Mouse (Mus musculus) forebrain, embryonic 14.5 days (tissue): Measurements from ENCODE around the gene Gm6502. TPM values are rescaled to one million over a fixed set of nuclear protein-coding genes. Genes with fewer than 3 reads are reported as not detected.
"Not testable (repeated sequence)": the region's sequence is repeated elsewhere in the genome, so short reads cannot be mapped to it uniquely, and the experiment has no call there.

ENCODE experiments used
- ATAC-seq: fragments of 200-750 bp; cut with Nextera tagmentation; 2 replicates; pipeline ENCODE4 v1.8.0; 2017; ENCODE audit warnings: mild to moderate bottlenecking, moderate library complexity
- DNase-seq: peaks from one replicate; pipeline ENCODE4 v3.0.0-alpha.2; 2015; ENCODE audit warnings: low spot score
- H3K27ac ChIP-seq: fragments of 300-500 bp; sonication (generic); 2 replicates; pipeline ENCODE4 v1.5.1; 2014; ENCODE audit warnings: low read depth, mild to moderate bottlenecking, control low read depth, low read length, moderate library complexity
- H3K27me3 ChIP-seq: fragments of 300-500 bp; sonication (generic); replicated peaks from 2 replicates; pipeline ENCODE4 v1.6.1; 2014; ENCODE audit warnings: low read length, control low read depth, mixed read lengths; ENCODE audit not compliant: control insufficient read depth, insufficient read depth
- H3K36me3 ChIP-seq: fragments of 300-500 bp; sonication (generic); 2 replicates; pipeline ENCODE4 v1.6.1; 2014; ENCODE audit warnings: low read length, control low read depth; ENCODE audit not compliant: control insufficient read depth, insufficient read depth
- H3K4me1 ChIP-seq: fragments of 300-500 bp; sonication (generic); 2 replicates; pipeline ENCODE4 v1.6.1; 2014; ENCODE audit warnings: antibody characterized with exemption, low read length, control low read depth; ENCODE audit not compliant: control insufficient read depth, insufficient read depth
- H3K4me2 ChIP-seq: fragments of 300-500 bp; sonication (generic); 2 replicates; pipeline ENCODE4 v1.6.1; 2014; ENCODE audit warnings: mild to moderate bottlenecking, control low read depth, low read length
- H3K4me3 ChIP-seq: fragments of 300-500 bp; sonication (generic); 2 replicates; pipeline ENCODE4 v1.5.1; 2014; ENCODE audit warnings: low read depth, low read length, control low read depth
- H3K9ac ChIP-seq: fragments of 300-500 bp; sonication (generic); 2 replicates; pipeline ENCODE4 v1.6.1; 2014; ENCODE audit warnings: mild to moderate bottlenecking, low read length, control low read depth, moderate library complexity
- H3K9me3 ChIP-seq: fragments of 300-500 bp; sonication (generic); replicated peaks from 2 replicates; pipeline ENCODE4 v1.6.1; 2016; ENCODE audit warnings: low read length, control low read depth, mixed read lengths; ENCODE audit not compliant: control insufficient read depth
- WGBS: fragments of 180-500 bp; shearing (Covaris S2); extraction: QIAGEN DNeasy Blood & Tissue Kit; methylation state at CpG from one replicate; pipeline ENCODE4 v1.1.7; 2014; 5-methylcytosine and 5-hydroxymethylcytosine counted together
- polyA plus RNA-seq: library from polyadenylated mRNA; unstranded; fragments of >200 nt; fragmentation: Nextera tagmentation; extraction: Ambion mirVana; gene quantifications from 2 replicates; pipeline ENCODE4 v1.2.1, GENCODE M21; 2014

The Gm6502 gene
- polyA plus RNA-seq = not detected in 2 replicates

DNA sequence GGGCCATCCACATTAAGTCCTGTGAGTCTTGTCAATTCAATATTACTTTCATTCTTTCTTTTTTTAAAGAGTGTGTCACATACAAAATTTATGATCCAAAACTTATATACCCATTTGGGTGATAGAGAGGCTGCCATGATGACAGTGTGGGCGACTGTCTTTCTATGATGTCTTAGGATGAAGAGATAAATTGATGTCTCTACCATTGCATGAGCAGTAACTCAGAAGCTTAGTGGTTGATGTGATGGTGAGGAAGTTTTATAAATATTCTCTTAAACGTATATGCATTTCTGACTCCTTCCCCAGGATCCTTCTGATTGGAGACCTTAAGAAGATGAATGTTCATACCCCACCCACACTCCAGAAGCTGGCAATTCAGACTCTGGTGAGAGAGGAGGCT, at the start of gene Gm6502:
Gm6502 (plus strand) TSS at position 301 of the 400 bp plus-strand sequence.
- H3K27ac ChIP-seq, ATAC-seq, H3K4me1 ChIP-seq, H3K9ac ChIP-seq, H3K4me3 ChIP-seq, H3K36me3 ChIP-seq, H3K9me3 ChIP-seq, H3K27me3 ChIP-seq, H3K4me2 ChIP-seq, DNase-seq: not testable (repeated sequence)
- WGBS = no CpG with 5 or more reads among the region's 2 CpGs

DNA sequence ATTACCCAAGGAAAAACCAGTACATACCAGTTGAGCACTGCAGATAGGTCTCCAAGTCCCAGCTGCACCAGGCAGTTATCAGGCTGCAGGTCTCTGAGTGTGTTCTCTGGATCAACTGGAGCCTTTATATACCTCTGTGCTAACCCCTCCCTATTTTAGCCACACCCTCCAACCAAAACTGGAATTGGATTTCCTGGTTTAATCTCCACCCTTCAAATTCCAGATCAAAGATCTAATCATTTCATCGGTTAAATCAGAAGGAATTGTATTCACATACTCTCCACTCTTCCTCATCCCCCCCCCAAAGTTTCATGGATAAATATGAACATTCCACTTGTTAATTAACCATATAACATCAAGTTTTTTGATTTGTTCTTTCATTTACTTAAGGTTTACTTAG, 7.5 kb upstream of the Gm6502 start, which contains the start of gene A430089I19Rik:
A430089I19Rik (minus strand) TSS at position 101 of the 400 bp plus-strand sequence.
- H3K4me1 ChIP-seq, DNase-seq, H3K9me3 ChIP-seq, H3K9ac ChIP-seq, H3K4me3 ChIP-seq, H3K27ac ChIP-seq, H3K4me2 ChIP-seq, H3K36me3 ChIP-seq, H3K27me3 ChIP-seq, ATAC-seq: not testable (repeated sequence)
- WGBS = 93% methylated on average over 1 of the region's 1 CpGs

DNA sequence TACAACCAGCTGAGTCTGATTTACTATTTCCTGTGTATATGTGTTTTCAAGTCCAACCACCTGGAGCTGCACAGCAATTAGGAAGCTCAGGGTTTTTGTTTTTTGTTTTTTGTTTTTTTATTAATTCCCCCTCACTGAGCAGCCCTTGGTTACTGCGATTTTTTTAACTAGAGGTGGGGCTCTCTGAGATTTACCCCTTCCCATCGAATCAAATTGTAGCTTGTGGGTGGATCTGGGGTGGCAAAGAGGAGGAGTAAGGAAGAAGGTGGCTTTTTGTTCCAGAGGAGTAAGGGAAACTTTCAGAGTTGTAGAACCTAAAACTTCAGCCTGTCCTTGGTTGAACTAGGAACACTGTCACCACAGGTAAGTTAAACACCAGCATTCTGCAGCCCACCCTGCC, 25.2 kb downstream of the Gm6502 start, which contains the start of gene AA792892:
AA792892 (plus strand) TSS at position 301 of the 400 bp plus-strand sequence.
- H3K36me3 ChIP-seq, H3K9ac ChIP-seq, H3K27me3 ChIP-seq, H3K4me1 ChIP-seq, H3K9me3 ChIP-seq, DNase-seq, ATAC-seq, H3K27ac ChIP-seq, H3K4me2 ChIP-seq, H3K4me3 ChIP-seq: not testable (repeated sequence)
- no CpG with 5 or more reads among the region's 2 CpGs for WGBS

Other genes starting within 250 kb of the Gm6502 start
- not detected in 2 replicates for gene BC061212, start 243.9 kb upstream of the Gm6502 start, polyA plus RNA-seq
- gene Gm6351, start 238.1 kb upstream of the Gm6502 start, polyA plus RNA-seq = not detected in 2 replicates
- gene Gm3106, start 96.4 kb upstream of the Gm6502 start, polyA plus RNA-seq = not detected in 2 replicates
- not detected in 2 replicates for gene A430089I19Rik, start 7.6 kb upstream of the Gm6502 start, polyA plus RNA-seq
- not detected in 2 replicates for gene AA792892, start 25.3 kb downstream of the Gm6502 start, polyA plus RNA-seq
- not detected in 2 replicates for gene Gm7682, start 131.3 kb downstream of the Gm6502 start, polyA plus RNA-seq
- gene Gm3139, start 211.9 kb downstream of the Gm6502 start, polyA plus RNA-seq = not detected in 2 replicates